ENCODE assay signal across 8 mouse cellular contexts in genomic region chr8:123442871-123443575, GRCm38 (mm10). TPM values are rescaled to one million over a fixed set of nuclear protein-coding genes. Genes with fewer than 3 reads are reported as not detected.
DNase-seq lines count a peak whose midpoint lies in the region; ATAC-seq and TF ChIP-seq lines count a peak whose summit lies in the region.

No protein-coding gene starts in this region.

- no peaks in the 10 kb centered on the region for H3K27me3 ChIP-seq in MEL (ENCODE audit: control insufficient read depth in 1 of 2, insufficient read depth in 2 of 2, low read length in 2 of 2)
- no peaks in the 10 kb centered on the region for H3K27me3 ChIP-seq in cerebellum, adult 2 months (ENCODE audit: control insufficient read depth, insufficient read depth, low read length)
- no peaks in the 10 kb centered on the region for H3K27me3 ChIP-seq in forebrain, postnatal 0 days (ENCODE audit: insufficient read depth, low read length)
- H3K27me3 ChIP-seq in lung, embryonic 15.5 days, result no peaks in the 10 kb centered on the region; the same call in 1 of the 2 replicates

- H3K4me2 ChIP-seq in forebrain, postnatal 0 days (ENCODE audit: low read depth), result peak overlapping the region; percentile 68
- H3K4me2 ChIP-seq in lung, embryonic 15.5 days, result peak overlapping the region; percentile 66

- H3K9ac ChIP-seq in MEL (ENCODE audit: control insufficient read depth, low read depth, low read length, poor library complexity, severe bottlenecking), result peak overlapping the region; percentile 94
- peak overlapping the region; percentile 84 for H3K9ac ChIP-seq in forebrain, postnatal 0 days
- peak overlapping the region; percentile 75 for H3K9ac ChIP-seq in lung, embryonic 15.5 days

- no peaks in the 10 kb centered on the region for H3K9me3 ChIP-seq in MEL (replicated peaks; ENCODE audit: insufficient read depth, low read length)
- H3K9me3 ChIP-seq in forebrain, postnatal 0 days (ENCODE audit: low read length), result no peaks in the 10 kb centered on the region
- no peaks in the 10 kb centered on the region for H3K9me3 ChIP-seq in lung, embryonic 15.5 days

- DNase-seq in MEL (ENCODE audit: low read depth, low spot score), result peak; percentile 95
- peak; percentile 97 to 99 for DNase-seq in cerebellum, adult 2 months
- DNase-seq in forebrain, postnatal 0 days, result peak; percentile 92
- peak; percentile 96 for DNase-seq in heart, postnatal 4 days
- peak; percentile 87 to 92 for DNase-seq in layer of hippocampus, adult 8-10 months (ENCODE audit: low spot score in 2 of 2)
- peak; percentile 75 for DNase-seq in ovary, adult 18-20 months (ENCODE audit: low spot score)
- peak; percentile 90 for DNase-seq in thymus, postnatal 0 days (ENCODE audit: low spot score)

- peak; percentile 51 to 90 (median 63) for TF ChIP-seq CTCF in MEL (IDR thresholded peaks at IDR 0.05 in 2 of 3, conservative IDR thresholded peaks at IDR 0.05 in 1 of 3; ENCODE audit: control insufficient read depth in 1 of 3, insufficient read depth in 1 of 3, low read depth in 2 of 3, low read length in 3 of 3, poor library complexity in 1 of 3, severe bottlenecking in 1 of 3)
- peak; percentile 68 for TF ChIP-seq CTCF in cerebellum, adult 2 months (IDR thresholded peaks at IDR 0.05; ENCODE audit: borderline replicate concordance, insufficient read depth, low read depth, low read length)
- TF ChIP-seq CTCF in forebrain, postnatal 0 days (IDR thresholded peaks at IDR 0.05; ENCODE audit: low read depth), result peak; percentile 71

- peak; percentile 97 for ATAC-seq in forebrain, postnatal 0 days
- peak; percentile 96; the same call in 1 of the 2 replicates for ATAC-seq in lung, embryonic 15.5 days (ENCODE audit: borderline replicate concordance, extremely low read depth, low FRiP score, low TSS enrichment)

- peak; percentile 56 to 79; a peak in 3 of 4 replicates for TF ChIP-seq POLR2A in MEL (IDR thresholded peaks at IDR 0.05; ENCODE audit: control insufficient read depth in 1 of 2, insufficient read depth in 1 of 2, low read depth in 1 of 2, low read length in 2 of 2, poor library complexity in 1 of 2)
- TF ChIP-seq POLR2A in cerebellum, adult 2 months (IDR thresholded peaks at IDR 0.05; ENCODE audit: borderline replicate concordance, insufficient read depth, low read length), result peak; percentile 57; the same call in 1 of the 2 replicates

- H3K27ac ChIP-seq in MEL (ENCODE audit: control insufficient read depth, low read depth, low read length), result peak overlapping the region; percentile 71
- peak overlapping the region; percentile 73 for H3K27ac ChIP-seq in cerebellum, adult 2 months (ENCODE audit: insufficient read depth, low read length)
- H3K27ac ChIP-seq in forebrain, postnatal 0 days (ENCODE audit: low read depth, low read length), result peak overlapping the region; percentile 75
- H3K27ac ChIP-seq in lung, embryonic 15.5 days, result 0 out of 2 replicates have a peak overlapping the region, but pooled peaks have one; percentile 51

- peaks cover 0 to 3% of the 10 kb centered on the region in 2 experiments; a peak in 1 of 4 replicates for H3K36me3 ChIP-seq in MEL (ENCODE audit: control insufficient read depth in 1 of 2, insufficient read depth in 2 of 2, low read length in 2 of 2)
- 0 out of 2 replicates have a peak, but pooled peaks cover 3% of the 10 kb centered on the region for H3K36me3 ChIP-seq in forebrain, postnatal 0 days (ENCODE audit: insufficient read depth)
- H3K36me3 ChIP-seq in lung, embryonic 15.5 days, result no peaks in the 10 kb centered on the region

- H3K4me3 ChIP-seq in MEL (ENCODE audit: control insufficient read depth in 1 of 2, insufficient read depth in 1 of 2, low read depth in 2 of 2, low read length in 2 of 2), result peak overlapping the region; percentile 90
- H3K4me3 ChIP-seq in cerebellum, adult 2 months (replicated peaks; ENCODE audit: insufficient read depth, low read depth, low read length), result peak overlapping the region; percentile 60
- H3K4me3 ChIP-seq in forebrain, postnatal 0 days (ENCODE audit: low read depth, low read length), result peak overlapping the region; percentile 70
- H3K4me3 ChIP-seq in lung, embryonic 15.5 days, result peak overlapping the region; percentile 69

- under 1% methylated on average over 41 of the region's 41 CpGs for WGBS in cerebellum, adult 2 months
- under 1% methylated on average over 41 of the region's 41 CpGs for WGBS in forebrain, postnatal 0 days
- 1% methylated on average over 41 of the region's 41 CpGs for WGBS in lung, embryonic 15.5 days

- peaks cover 4% of the 10 kb centered on the region; the same call in 1 of the 2 replicates for H3K79me2 ChIP-seq in MEL (ENCODE audit: control insufficient read depth, insufficient read depth, low read length, poor library complexity)

- TF ChIP-seq RAD21 in MEL (IDR thresholded peaks at IDR 0.05; ENCODE audit: low read depth, low read length), result 0 out of 2 replicates have a peak, but pooled peaks have one; percentile 2

- no peak for TF ChIP-seq EP300 in MEL (IDR thresholded peaks at IDR 0.05; ENCODE audit: low read depth in 1 of 2, low read length in 2 of 2)

- peaks cover 6 to 20% of the 10 kb centered on the region in 2 experiments for H3K4me1 ChIP-seq in MEL (ENCODE audit: control insufficient read depth in 1 of 2, insufficient read depth in 2 of 2, low read length in 2 of 2)
- H3K4me1 ChIP-seq in cerebellum, adult 2 months (ENCODE audit: control insufficient read depth, insufficient read depth, low read length), result peaks cover 25% of the 10 kb centered on the region
- 0 out of 2 replicates have a peak, but pooled peaks cover 3% of the 10 kb centered on the region for H3K4me1 ChIP-seq in forebrain, postnatal 0 days (ENCODE audit: insufficient read depth)
- H3K4me1 ChIP-seq in lung, embryonic 15.5 days, result peaks cover 7% of the 10 kb centered on the region; the same call in 1 of the 2 replicates

TF ChIP-seq in MEL, 35 proteins besides CTCF, POLR2A, EP300 and RAD21 (continues in another document):
- TF ChIP-seq NRF1 (IDR thresholded peaks at IDR 0.05; ENCODE audit: insufficient read depth, low read depth, low read length, poor library complexity, severe bottlenecking), result peak; percentile 34; the same call in 1 of the 2 replicates
- peak; percentile 37; the same call in 1 of the 2 replicates for TF ChIP-seq MAX (IDR thresholded peaks at IDR 0.05; ENCODE audit: low read length)
- peak; percentile 61 for TF ChIP-seq SIN3A (IDR thresholded peaks at IDR 0.05; ENCODE audit: low read length)
- no peak for TF ChIP-seq ZC3H11A (IDR thresholded peaks at IDR 0.05; ENCODE audit: low read depth, low read length)
- TF ChIP-seq ZKSCAN1 (IDR thresholded peaks at IDR 0.05; ENCODE audit: low read depth, low read length), result 0 out of 2 replicates have a peak, but pooled peaks have one; percentile 13

RNA-seq across cellular contexts. Expression of gene Def8, which starts 19.7 kb away (rescaled TPM):
- total RNA-seq in MEL (2012; rRNA removed), result 23.8 and 26.0 TPM in 2 replicates
- polyA plus RNA-seq in MEL (2012; ENCODE audit: insufficient read depth in 1 of 2, insufficient read length in 2 of 2, low read depth in 1 of 2, low replicate concordance in 2 of 2, missing spikeins in 1 of 2), result 10 to 100 TPM in 1 of 2 experiments, not detected in 1; 34.0 TPM
- polyA plus RNA-seq in cerebellum, adult 2 months (2012; rRNA removed), result 73.1 and 73.4 TPM in 2 replicates
- 35.8 and 41.4 TPM in 2 replicates for total RNA-seq in forebrain, postnatal 0 days (2014; rRNA removed)
- 35.0 and 36.4 TPM in 2 replicates for polyA plus RNA-seq in forebrain, postnatal 0 days (2015; fragmentation: Nextera tagmentation; extraction: Ambion mirVana)
- 10 to 100 TPM; 65.4 to 68.0 TPM for total RNA-seq in heart, postnatal 4 days (2021)
- total RNA-seq in layer of hippocampus, adult 8-10 months (2022), result 10 to 100 TPM; 48.1 to 59.4 (median 54.5) TPM
- 29.7 and 31.1 TPM in 2 replicates for polyA plus RNA-seq in lung, embryonic 15.5 days (2015; fragmentation: Nextera tagmentation; extraction: Ambion mirVana)
- polyA plus RNA-seq in thymus, postnatal 0 days (2015; fragmentation: Nextera tagmentation; extraction: Ambion mirVana), result 21.3 and 24.0 TPM in 2 replicates

RNA-seq across cellular contexts. Expression of gene Tubb3, which starts 31.8 kb away (rescaled TPM):
- 0.69 TPM in 2 replicates for total RNA-seq in MEL (2012; rRNA removed)
- polyA plus RNA-seq in MEL (2012; ENCODE audit: insufficient read depth in 1 of 2, insufficient read length in 2 of 2, low read depth in 1 of 2, low replicate concordance in 2 of 2, missing spikeins in 1 of 2), result 1 to 10 TPM in 1 of 2 experiments, not detected in 1; 1.4 TPM
- 670 and 684 TPM in 2 replicates for polyA plus RNA-seq in cerebellum, adult 2 months (2012; rRNA removed)
- 3,807 and 3,931 TPM in 2 replicates for total RNA-seq in forebrain, postnatal 0 days (2014; rRNA removed)
- polyA plus RNA-seq in forebrain, postnatal 0 days (2015; fragmentation: Nextera tagmentation; extraction: Ambion mirVana), result 2,045 and 2,116 TPM in 2 replicates
- 1 to 10 TPM; 1.8 to 2.5 TPM for total RNA-seq in heart, postnatal 4 days (2021)
- total RNA-seq in layer of hippocampus, adult 8-10 months (2022), result 100 to 1,000 TPM; 265 to 291 (median 279) TPM
- 4.6 and 11.4 TPM in 2 replicates for polyA plus RNA-seq in lung, embryonic 15.5 days (2015; fragmentation: Nextera tagmentation; extraction: Ambion mirVana)
- polyA plus RNA-seq in thymus, postnatal 0 days (2015; fragmentation: Nextera tagmentation; extraction: Ambion mirVana), result 11.9 and 16.3 TPM in 2 replicates

RNA-seq across cellular contexts. Expression of gene Afg3l1, which starts 34.7 kb away (rescaled TPM):
- total RNA-seq in MEL (2012; rRNA removed), result 27.5 and 31.0 TPM in 2 replicates
- 10 to 100 TPM in 1 of 2 experiments, not detected in 1; 68.4 TPM for polyA plus RNA-seq in MEL (2012; ENCODE audit: insufficient read depth in 1 of 2, insufficient read length in 2 of 2, low read depth in 1 of 2, low replicate concordance in 2 of 2, missing spikeins in 1 of 2)
- polyA plus RNA-seq in cerebellum, adult 2 months (2012; rRNA removed), result 28.2 and 32.5 TPM in 2 replicates
- total RNA-seq in forebrain, postnatal 0 days (2014; rRNA removed), result 14.7 and 20.1 TPM in 2 replicates
- 32.0 and 40.7 TPM in 2 replicates for polyA plus RNA-seq in forebrain, postnatal 0 days (2015; fragmentation: Nextera tagmentation; extraction: Ambion mirVana)
- 10 to 100 TPM; 56.2 to 56.3 TPM for total RNA-seq in heart, postnatal 4 days (2021)
- total RNA-seq in layer of hippocampus, adult 8-10 months (2022), result 10 to 100 TPM; 28.3 to 36.0 (median 32.2) TPM
- 48.2 and 50.5 TPM in 2 replicates for polyA plus RNA-seq in lung, embryonic 15.5 days (2015; fragmentation: Nextera tagmentation; extraction: Ambion mirVana)
- polyA plus RNA-seq in thymus, postnatal 0 days (2015; fragmentation: Nextera tagmentation; extraction: Ambion mirVana), result 37.1 and 47.2 TPM in 2 replicates

RNA-seq across cellular contexts. Expression of gene Mc1r, which starts 36.1 kb away (rescaled TPM):
- 0.31 and 0.36 TPM in 2 replicates for total RNA-seq in MEL (2012; rRNA removed)
- polyA plus RNA-seq in MEL (2012; ENCODE audit: insufficient read depth in 1 of 2, insufficient read length in 2 of 2, low read depth in 1 of 2, low replicate concordance in 2 of 2, missing spikeins in 1 of 2), result under 1 TPM in 1 of 2 experiments, not detected in 1; 0.45 TPM
- polyA plus RNA-seq in cerebellum, adult 2 months (2012; rRNA removed), result 0.05 and 0.06 TPM in 2 replicates
- 0.10 TPM in 1 of 2 replicates, not detected in the other for total RNA-seq in forebrain, postnatal 0 days (2014; rRNA removed)
- 0.07 and 0.08 TPM in 2 replicates for polyA plus RNA-seq in forebrain, postnatal 0 days (2015; fragmentation: Nextera tagmentation; extraction: Ambion mirVana)
- not detected for total RNA-seq in heart, postnatal 4 days (2021)
- under 1 TPM in 1 of 4 experiments, not detected in 3; 0.08 TPM for total RNA-seq in layer of hippocampus, adult 8-10 months (2022)
- not detected in 2 replicates for polyA plus RNA-seq in lung, embryonic 15.5 days (2015; fragmentation: Nextera tagmentation; extraction: Ambion mirVana)
- 0.28 and 0.56 TPM in 2 replicates for polyA plus RNA-seq in thymus, postnatal 0 days (2015; fragmentation: Nextera tagmentation; extraction: Ambion mirVana)

Comparison
In these comparisons a context has a peak if more than half of its experiments do, and no peak if none do; other contexts are left out.
1. Peak in every context shown above with its lines: DNase-seq, ATAC-seq, H3K4me3 ChIP-seq and H3K27ac ChIP-seq.
2. RNA of gene Tubb3, which starts 31.8 kb away (polyA plus RNA-seq): 2,045 to 2,116 TPM in forebrain, postnatal 0 days and 670 to 684 TPM in cerebellum, adult 2 months; 11.9 to 16.3 TPM in thymus, postnatal 0 days, 4.6 to 11.4 TPM in lung, embryonic 15.5 days and 1.4 TPM in MEL; every median in the first group is over 10 times any median in the second.